Mouse (Mus musculus): ENCODE results near the gene Sema4d.
"Not testable (repeated sequence)": the region's sequence is repeated elsewhere in the genome, so short reads cannot be mapped to it uniquely, and the experiment has no call there.

Gene Sema4d

DNA sequence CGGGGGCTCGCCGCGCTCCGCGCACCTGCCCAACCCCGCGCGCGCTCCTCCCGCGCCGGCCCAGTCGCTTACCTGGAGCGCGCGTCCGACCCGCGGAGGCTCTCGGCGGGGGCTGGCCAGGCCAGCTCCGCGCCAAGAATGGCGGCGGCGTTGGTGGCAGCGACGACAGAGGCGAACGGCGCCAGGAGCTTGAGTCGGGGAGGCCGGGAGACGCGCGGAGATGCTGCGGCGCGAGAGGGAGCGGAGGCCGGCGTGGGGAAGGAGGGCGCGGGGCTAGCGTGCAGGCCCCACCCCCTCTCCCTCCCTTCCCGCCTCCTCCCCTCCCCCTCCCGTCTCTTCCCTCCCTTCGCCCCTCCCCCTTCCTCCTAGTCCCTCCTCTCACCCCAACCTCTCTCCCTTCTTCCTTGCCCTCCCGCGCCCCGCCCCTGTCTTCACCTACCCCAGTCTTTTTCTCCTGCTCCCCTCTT, at the start of gene Sema4d:
Gene Sema4d, minus strand, starts transcription at position 323 of the 467 bp plus-strand sequence.
- DNase-seq (ENCODE audit: low spot score in 2 of 2) = peak; percentile 59 to 63

DNA sequence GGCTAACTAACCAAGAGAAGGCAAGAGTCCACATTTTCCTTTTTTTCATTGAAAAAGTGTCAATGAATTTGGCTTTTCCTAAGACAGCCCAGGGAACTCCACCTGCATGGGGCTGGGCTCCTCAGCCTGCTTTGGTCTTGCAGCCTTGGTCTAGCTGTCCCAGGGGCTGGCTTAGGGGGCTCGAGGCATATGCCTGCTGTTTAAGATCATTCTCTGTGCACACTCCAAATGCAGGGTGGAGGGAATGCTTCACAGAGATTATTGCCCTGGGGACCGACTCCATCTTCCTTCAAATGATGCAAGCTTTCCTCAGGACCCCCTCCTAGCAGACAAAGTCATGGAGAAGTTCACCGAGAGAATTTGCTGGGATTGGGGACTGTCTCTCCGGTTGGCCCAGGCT, 49.8 kb upstream of the Sema4d start:
- no peak for DNase-seq (ENCODE audit: low spot score in 2 of 2)

DNA sequence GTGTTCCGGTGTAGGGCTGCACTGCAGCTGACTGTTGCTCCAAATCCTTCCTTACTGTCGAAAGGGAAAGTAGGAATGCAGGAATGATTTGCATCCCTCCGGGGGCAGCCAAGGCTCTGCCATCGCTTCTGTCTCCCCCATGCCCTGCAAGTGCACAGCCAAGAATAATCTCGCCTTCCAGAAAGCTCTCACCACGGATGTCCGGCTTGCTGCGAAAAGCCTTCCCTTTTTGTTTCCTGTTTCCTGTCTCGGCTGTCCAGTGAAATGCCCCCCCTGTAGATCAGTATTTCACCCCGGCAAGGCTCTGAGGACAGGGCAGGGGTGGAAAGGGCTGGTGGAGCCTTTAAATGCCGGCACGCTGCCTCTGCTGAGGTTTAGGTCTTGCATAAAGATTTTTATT, 49.2 kb upstream of the Sema4d start:
- DNase-seq (ENCODE audit: low spot score in 2 of 2) = no peak

DNA sequence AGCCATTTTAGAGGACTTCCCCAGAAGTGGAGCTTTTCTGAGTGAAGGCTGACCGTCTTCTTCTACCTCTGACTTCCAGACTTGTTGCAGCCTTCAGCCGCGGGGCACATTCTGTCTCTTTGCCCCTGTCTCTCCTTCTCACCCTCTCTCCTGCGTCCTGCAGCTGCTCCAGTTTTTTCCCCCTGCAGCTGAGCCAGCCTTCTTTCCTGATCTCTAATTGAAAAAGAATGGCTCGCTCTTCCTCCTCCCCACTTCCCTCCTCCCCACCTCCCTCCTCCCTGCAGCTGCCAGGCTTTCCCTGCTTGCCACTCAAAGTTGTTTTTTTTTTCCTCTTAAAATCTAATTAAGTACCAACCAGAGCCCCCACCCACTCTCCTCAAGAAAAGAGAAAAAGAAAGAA, 48.6 kb upstream of the Sema4d start:
- no peak for DNase-seq (ENCODE audit: low spot score in 2 of 2)

GRCm38 (mm10) chr13:51841541-51842115, 48.1 kb upstream of the Sema4d start:
- no peak for DNase-seq (ENCODE audit: low spot score in 2 of 2)

GRCm38 (mm10) chr13:51840702-51841101, 47.2 kb upstream of the Sema4d start:
- no peak for DNase-seq (ENCODE audit: low spot score in 2 of 2)

GRCm38 (mm10) chr13:51839250-51840026, 45.9 kb upstream of the Sema4d start:
- peak in 1 of 2 experiments; percentile 69 for DNase-seq (ENCODE audit: low spot score in 2 of 2)

GRCm38 (mm10) chr13:51837402-51837801, 43.9 kb upstream of the Sema4d start:
- DNase-seq (ENCODE audit: low spot score in 2 of 2) = no peak

GRCm38 (mm10) chr13:51835208-51835607, 41.7 kb upstream of the Sema4d start:
- DNase-seq (ENCODE audit: low spot score in 2 of 2) = not testable (repeated sequence)

DNA sequence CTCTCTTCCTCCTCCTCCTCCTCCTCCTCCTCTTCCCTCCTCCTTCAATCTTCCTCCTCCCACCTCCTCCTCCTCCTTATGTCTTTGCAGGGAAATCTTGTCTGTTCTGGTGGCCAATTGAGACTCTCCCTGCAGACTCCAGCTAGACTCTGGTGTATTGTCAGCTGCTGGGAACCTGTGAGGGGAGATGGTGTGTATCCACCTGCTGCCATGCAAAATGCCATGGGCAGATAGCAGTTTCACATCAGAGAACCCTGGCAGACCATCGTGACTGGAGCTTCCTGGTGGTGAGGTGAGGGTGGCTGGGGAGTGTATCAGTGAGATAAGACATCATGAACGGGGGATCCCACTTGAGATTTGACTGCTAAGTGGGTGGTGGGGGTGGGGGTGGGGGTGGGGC, 41.0 kb upstream of the Sema4d start:
- DNase-seq (ENCODE audit: low spot score in 2 of 2) = no peak

GRCm38 (mm10) chr13:51834024-51834423, 40.5 kb upstream of the Sema4d start:
- DNase-seq (ENCODE audit: low spot score in 2 of 2) = not testable (repeated sequence)

DNA sequence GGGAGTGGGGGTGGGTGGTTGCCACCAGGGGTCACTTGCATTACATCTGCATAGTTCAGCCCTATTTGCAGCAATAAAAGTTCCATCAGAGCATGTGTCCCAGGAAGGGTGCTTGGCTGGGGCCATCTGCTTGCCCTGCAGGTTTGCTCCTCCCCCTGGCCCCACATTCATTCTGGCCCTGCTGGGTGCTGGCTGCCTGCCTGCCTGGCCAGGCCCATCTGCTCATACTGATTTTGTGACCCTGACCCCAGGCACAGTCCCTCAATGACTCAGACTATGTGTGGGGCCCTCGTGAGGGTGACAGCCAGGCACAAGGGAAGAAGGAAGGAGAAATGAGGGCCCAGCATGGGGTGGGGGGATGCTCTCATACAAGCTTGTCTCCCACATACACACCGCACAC, 40.1 kb upstream of the Sema4d start:
- DNase-seq (ENCODE audit: low spot score in 2 of 2) = no peak

DNA sequence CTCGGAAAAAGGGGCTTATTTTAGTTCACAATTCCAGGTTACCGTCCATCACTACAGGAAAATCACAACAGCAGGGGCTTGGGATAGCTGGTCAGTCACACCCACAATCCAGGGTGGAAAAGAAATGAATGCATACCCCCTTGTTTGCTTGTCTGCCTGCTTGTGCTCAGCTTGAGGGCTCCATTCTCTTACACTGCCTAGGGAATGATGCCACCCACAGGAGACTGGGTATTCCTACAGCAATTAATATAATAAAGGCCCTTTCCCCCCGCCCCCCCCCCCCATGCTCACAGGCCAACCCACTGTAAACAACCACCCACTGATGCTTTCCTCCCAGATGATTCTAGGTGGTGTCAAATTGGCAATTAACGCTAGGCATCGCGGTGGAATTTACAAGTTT, 38.9 kb upstream of the Sema4d start:
- DNase-seq (ENCODE audit: low spot score in 2 of 2) = no peak

DNA sequence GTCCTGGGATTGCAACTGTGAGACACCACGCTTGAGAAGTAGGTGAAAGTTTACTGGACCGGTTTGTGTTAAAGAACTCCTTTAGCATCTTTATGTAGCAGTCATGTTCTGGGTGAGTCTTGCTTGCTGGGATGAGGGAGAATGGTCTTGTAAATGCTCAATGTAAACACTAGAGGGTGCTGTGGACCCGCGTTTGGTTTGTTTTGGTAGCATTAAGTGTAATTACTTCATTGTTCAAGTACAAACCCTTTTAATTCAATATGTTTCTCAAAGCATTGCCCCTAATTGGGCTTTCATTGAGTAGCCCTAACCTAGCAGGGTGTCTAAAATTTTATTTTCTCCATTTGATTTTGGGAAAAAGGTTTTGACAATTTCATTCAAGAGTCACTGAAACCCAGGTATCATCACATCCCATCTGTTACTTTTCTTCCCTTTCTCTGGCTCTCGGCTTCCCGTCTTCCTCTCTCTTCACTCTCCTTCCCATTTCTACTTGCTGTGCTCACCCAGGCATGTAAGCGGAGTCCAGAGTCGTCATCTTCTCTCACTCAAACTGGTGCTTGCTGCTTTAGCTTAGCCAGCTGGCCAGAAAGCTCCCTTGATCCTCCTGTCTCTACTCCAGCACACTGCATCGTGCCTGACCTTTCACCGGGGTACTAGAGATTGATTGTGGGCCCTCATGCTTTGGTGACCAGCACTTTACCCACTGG, 37.4 kb upstream of the Sema4d start:
- DNase-seq (ENCODE audit: low spot score in 2 of 2) = peak; percentile 46 to 68

- DNase-seq (ENCODE audit: low spot score in 2 of 2) = no peak
These were observed 30.4 kb upstream of the Sema4d start for GRCm38 (mm10) chr13:51823822-51824495.

- no peak for DNase-seq (ENCODE audit: low spot score in 2 of 2)
These were observed 28.4 kb upstream of the Sema4d start for GRCm38 (mm10) chr13:51821988-51822387.

GRCm38 (mm10) chr13:51819351-51819750, 25.8 kb upstream of the Sema4d start:
- DNase-seq (ENCODE audit: low spot score in 2 of 2) = no peak

- DNase-seq (ENCODE audit: low spot score in 2 of 2) = no peak
These were observed 25.4 kb upstream of the Sema4d start for GRCm38 (mm10) chr13:51818944-51819326.

DNA sequence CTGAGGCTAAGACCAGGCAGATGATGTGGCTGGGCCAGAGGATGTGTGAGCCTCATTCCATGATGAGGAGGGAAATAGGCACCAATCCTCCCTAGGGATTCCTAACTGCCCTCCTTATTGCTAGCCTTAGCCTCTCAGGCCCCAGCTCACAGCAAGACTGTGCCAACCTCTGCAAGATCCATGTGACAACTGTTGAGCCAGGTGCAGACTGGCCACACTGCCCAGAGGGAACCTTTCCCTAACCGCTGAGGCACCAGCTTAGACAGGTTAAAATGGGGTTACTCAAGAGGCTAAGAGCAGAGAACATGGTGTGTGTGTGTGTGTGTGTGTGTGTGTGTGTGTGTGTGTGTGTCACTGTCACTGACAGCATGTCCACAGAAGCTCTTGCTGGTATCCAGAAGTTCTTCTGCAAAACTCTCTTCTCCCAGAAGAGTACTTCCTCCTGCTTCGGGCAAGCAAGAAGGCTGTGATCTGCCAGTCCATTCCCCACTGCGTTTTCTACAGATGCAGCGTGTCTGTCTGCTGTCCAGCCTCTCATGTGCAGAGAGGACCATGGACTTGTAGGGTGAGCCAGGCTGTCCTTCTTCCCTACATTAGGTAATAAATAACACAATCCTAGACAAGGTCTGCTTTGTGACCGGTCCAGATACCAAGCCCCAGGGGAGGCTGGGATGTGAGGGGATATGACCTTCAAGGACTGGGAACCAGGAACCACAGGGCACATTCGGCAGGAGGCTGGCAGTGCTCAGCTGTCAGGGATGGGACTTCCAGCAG, 24.8 kb upstream of the Sema4d start:
- DNase-seq (ENCODE audit: low spot score in 2 of 2) = no peak

DNA sequence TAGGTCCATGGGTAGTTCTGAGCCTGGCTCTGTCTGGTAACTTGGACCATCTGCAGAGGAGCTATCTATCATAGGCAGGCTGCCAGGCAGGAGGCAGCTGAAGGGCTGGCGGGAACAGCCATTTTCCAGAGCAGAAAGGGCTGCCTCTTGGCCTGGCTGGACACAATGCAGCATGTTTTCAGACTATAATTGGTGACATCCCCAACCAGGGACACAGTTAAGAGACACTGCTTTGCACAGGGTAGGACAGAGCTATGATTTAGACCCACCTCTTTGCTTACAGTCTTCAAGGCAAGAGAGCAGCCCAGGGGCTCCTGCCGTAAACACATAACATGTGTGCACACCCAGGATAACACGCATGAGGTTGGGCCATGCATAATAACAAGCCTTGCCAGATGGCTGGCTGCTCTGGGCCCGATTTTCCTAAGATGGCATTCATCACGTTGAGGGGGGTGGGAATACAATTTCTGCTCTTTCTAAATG, 23.1 kb upstream of the Sema4d start:
- DNase-seq (ENCODE audit: low spot score in 2 of 2) = peak in 1 of 2 experiments; percentile 35

GRCm38 (mm10) chr13:51815865-51816504, 22.4 kb upstream of the Sema4d start:
- DNase-seq (ENCODE audit: low spot score in 2 of 2) = no peak
